Mouse (Mus musculus) heart, postnatal 0 days (tissue): ENCODE results near the gene Tssk6. TPM values are rescaled to one million over a fixed set of nuclear protein-coding genes. Genes with fewer than 3 reads are reported as not detected.
A peak's percentile ranks its signal among the peaks of the same experiment; 100 is the strongest.

Source experiments
- ATAC-seq: fragments of 200-750 bp; cut with Nextera tagmentation; 2 replicates; pipeline ENCODE4 v1.8.0; 2017; ENCODE audit warnings: low read depth, moderate number of reproducible peaks, moderate library complexity; ENCODE audit not compliant: insufficient read depth
- DNase-seq: peaks from one replicate; pipeline ENCODE4 v3.0.0-alpha.2; 2016; ENCODE audit warnings: low spot score
- H3K27ac ChIP-seq: fragments of 300-500 bp; sonication (generic); 2 replicates; pipeline ENCODE4 v1.5.1; 2014; ENCODE audit warnings: low read depth, mild to moderate bottlenecking
- H3K27me3 ChIP-seq: fragments of 300-500 bp; sonication (generic); 2 replicates; pipeline ENCODE4 v1.6.1; 2014; ENCODE audit warnings: low read length, mixed read lengths; ENCODE audit not compliant: control insufficient read depth, insufficient read depth
- H3K36me3 ChIP-seq: fragments of 300-500 bp; sonication (generic); replicated peaks from 2 replicates; pipeline ENCODE4 v1.6.1; 2014; ENCODE audit warnings: low read length, mixed read lengths; ENCODE audit not compliant: control insufficient read depth, insufficient read depth
- H3K4me1 ChIP-seq: fragments of 300-500 bp; sonication (generic); 2 replicates; pipeline ENCODE4 v1.6.1; 2014; ENCODE audit warnings: antibody characterized with exemption; ENCODE audit not compliant: control insufficient read depth, insufficient read depth
- H3K4me2 ChIP-seq: fragments of 300-500 bp; sonication (generic); 2 replicates; pipeline ENCODE4 v1.6.1; 2014; ENCODE audit warnings: low read depth, mild to moderate bottlenecking, low read length, moderate library complexity
- H3K4me3 ChIP-seq: fragments of 300-500 bp; sonication (generic); 2 replicates; pipeline ENCODE4 v1.5.1; 2014; ENCODE audit warnings: low read depth, low read length
- H3K9ac ChIP-seq: fragments of 300-500 bp; sonication (generic); replicated peaks from 2 replicates; pipeline ENCODE4 v1.6.1; 2014; ENCODE audit warnings: low read depth, low read length, mixed read lengths
- H3K9me3 ChIP-seq: fragments of 300-500 bp; sonication (generic); replicated peaks from 2 replicates; pipeline ENCODE4 v1.6.1; 2016; ENCODE audit warnings: low read length; ENCODE audit not compliant: control insufficient read depth
- CTCF ChIP-seq: IDR thresholded peaks from 2 replicates; pipeline ENCODE4 v1.5.1; 2016; ENCODE audit warnings: antibody characterized with exemption, control low read depth, low read depth
- EP300 ChIP-seq: IDR thresholded peaks from 2 replicates; pipeline ENCODE4 v1.6.1; 2016; ENCODE audit warnings: antibody characterized with exemption, low read depth
- WGBS: fragments of 180-500 bp; shearing (Covaris S2); extraction: QIAGEN DNeasy Blood & Tissue Kit; methylation state at CpG from one replicate; pipeline ENCODE4 v1.1.7; 2014; 5-methylcytosine and 5-hydroxymethylcytosine counted together
- polyA plus RNA-seq: library from polyadenylated mRNA; unstranded; fragments of >200 nt; fragmentation: Nextera tagmentation; extraction: Ambion mirVana; gene quantifications from 2 replicates; pipeline ENCODE4 v1.2.1, GENCODE M21; 2015
- total RNA-seq: library from RNA; depleted of rRNA; stranded (reverse); fragments of >200 nt; gene quantifications from 2 replicates; pipeline ENCODE4 v1.2.3, GENCODE M21; 2014; ENCODE audit warnings: low replicate concordance

The Tssk6 gene
- total and polyA plus RNA-seq, 2 experiments from 2014 or later: 0.11 to 1.1 TPM

- Histone ChIP-seq H3K4me2 (no peak overlapping the region), H3K9me3 (no peaks in the 10 kb centered on the region), H3K9ac (no peak overlapping the region), H3K4me3 (no peak overlapping the region), H3K27ac (no peak overlapping the region), H3K27me3 (peaks cover 4% of the 10 kb centered on the region; the same call in 1 of the 2 replicates), H3K36me3 (peaks cover 21% of the 10 kb centered on the region), H3K4me1 (peaks cover 19% of the 10 kb centered on the region)
- ATAC-seq (no peak), DNase-seq (no peak)
- WGBS: 62% methylated on average over 6 of the region's 6 CpGs
- TF ChIP-seq CTCF: no peak
These were observed 7.1 kb upstream of the Tssk6 start for GRCm38 (mm10) chr8:69894836-69895332.

DNA sequence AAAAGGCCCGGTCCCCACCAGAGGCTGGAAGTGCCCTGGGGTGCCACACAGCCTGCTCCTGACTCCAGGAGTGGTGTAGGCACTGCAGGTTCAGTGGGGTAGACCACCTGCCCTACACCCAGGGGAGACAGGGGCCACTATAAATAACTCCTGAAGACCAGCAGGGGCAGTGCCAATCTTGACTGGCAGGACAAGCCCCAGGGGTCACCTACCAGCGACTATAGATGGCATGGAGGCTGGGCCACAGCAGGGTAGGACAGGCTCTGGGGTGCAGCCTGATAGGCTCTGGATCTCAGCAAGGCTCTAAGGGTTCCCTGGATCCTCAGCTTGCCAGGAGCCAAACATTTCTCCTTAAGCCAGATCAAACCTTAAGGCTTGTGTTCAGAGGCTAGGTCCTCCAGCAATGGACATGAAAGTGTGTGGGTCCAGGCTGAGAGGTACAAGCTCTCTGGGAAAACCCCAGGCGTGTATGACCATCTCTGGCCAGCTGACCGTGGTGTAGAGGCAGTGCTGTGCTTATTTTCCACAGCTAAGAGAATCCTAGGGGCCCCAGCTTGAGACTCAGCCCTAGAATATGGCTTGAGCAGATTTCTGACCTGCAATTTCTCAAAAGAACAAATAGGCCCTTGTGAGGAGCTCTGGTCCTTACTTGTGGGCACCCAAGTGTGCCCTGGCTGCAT, 6.1 kb upstream of the Tssk6 start:
- H3K4me3 ChIP-seq: no peak overlapping the region
- no peak for TF ChIP-seq CTCF
- no peak for TF ChIP-seq EP300
- WGBS: 56% methylated on average over 4 of the region's 4 CpGs
- no peak overlapping the region for H3K9ac ChIP-seq
- H3K36me3 ChIP-seq: peaks cover 21% of the 10 kb centered on the region
- 0 out of 2 replicates have a peak overlapping the region, but pooled peaks have one; percentile 36 for H3K27ac ChIP-seq
- H3K4me1 ChIP-seq: peaks cover 30% of the 10 kb centered on the region
- H3K4me2 ChIP-seq: no peak overlapping the region
- no peaks in the 10 kb centered on the region for H3K9me3 ChIP-seq
- DNase-seq: no peak
- H3K27me3 ChIP-seq: no peaks in the 10 kb centered on the region
- ATAC-seq: peak; percentile 13; the same call in 1 of the 2 replicates

GRCm38 (mm10) chr8:69897857-69898256, 4.1 kb upstream of the Tssk6 start:
- H3K9me3 ChIP-seq: no peaks in the 10 kb centered on the region
- H3K27me3 ChIP-seq: no peaks in the 10 kb centered on the region
- H3K9ac ChIP-seq: no peak overlapping the region; the same call in 1 of the 2 replicates
- H3K4me3 ChIP-seq: no peak overlapping the region
- peaks cover 41% of the 10 kb centered on the region for H3K4me1 ChIP-seq
- H3K36me3 ChIP-seq: peaks cover 15% of the 10 kb centered on the region
- TF ChIP-seq EP300 (no peak), CTCF (no peak)
- DNase-seq (no peak), ATAC-seq (no peak)
- no peak overlapping the region for H3K27ac ChIP-seq
- 80% methylated on average over 6 of the region's 6 CpGs for WGBS
- no peak overlapping the region for H3K4me2 ChIP-seq

DNA sequence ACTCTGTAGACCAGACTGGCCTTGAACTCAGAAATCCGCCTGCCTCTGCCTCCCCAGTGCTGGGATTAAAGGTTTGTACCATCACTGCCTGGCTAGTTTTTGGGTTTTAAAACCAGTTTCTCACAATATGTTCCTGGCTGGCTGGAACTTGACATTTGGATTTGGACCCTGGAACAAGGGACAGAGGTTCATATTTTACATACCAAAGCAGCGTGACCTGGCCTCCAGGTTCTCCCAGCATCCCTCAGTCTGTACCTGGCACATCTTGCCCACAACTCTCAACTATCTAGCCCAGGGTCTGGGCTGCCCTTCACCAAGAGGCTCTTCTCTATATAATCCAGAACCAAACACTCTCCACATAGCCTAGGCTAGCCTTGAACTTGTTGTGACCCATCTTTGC, 2.1 kb upstream of the Tssk6 start:
- TF ChIP-seq CTCF (no peak), EP300 (no peak)
- Histone ChIP-seq H3K4me2 (no peak overlapping the region), H3K9ac (no peak overlapping the region), H3K4me1 (peaks cover 45% of the 10 kb centered on the region), H3K27ac (no peak overlapping the region), H3K4me3 (no peak overlapping the region), H3K27me3 (no peaks in the 10 kb centered on the region), H3K36me3 (no peaks in the 10 kb centered on the region; the same call in 1 of the 2 replicates), H3K9me3 (no peaks in the 10 kb centered on the region)
- DNase-seq: no peak
- 84% methylated on average over 2 of the region's 2 CpGs for WGBS
- ATAC-seq: no peak

GRCm38 (mm10) chr8:69900895-69901451, 1.0 kb upstream of the Tssk6 start:
- Histone ChIP-seq H3K4me2 (peak overlapping the region; percentile 75), H3K27me3 (no peaks in the 10 kb centered on the region), H3K36me3 (no peaks in the 10 kb centered on the region; the same call in 1 of the 2 replicates), H3K9ac (peak overlapping the region; percentile 79), H3K9me3 (no peaks in the 10 kb centered on the region), H3K4me1 (peaks cover 41% of the 10 kb centered on the region), H3K27ac (peak overlapping the region; percentile 92), H3K4me3 (peak overlapping the region; percentile 77)
- WGBS: 13% methylated on average over 12 of the region's 12 CpGs
- TF ChIP-seq EP300: no peak
- TF ChIP-seq CTCF: no peak
- DNase-seq (no peak), ATAC-seq (no peak)
